Mouse (Mus musculus) forebrain, embryonic 16.5 days (tissue): Measurements from ENCODE around the gene Prrt2. TPM values are rescaled to one million over a fixed set of nuclear protein-coding genes. Genes with fewer than 3 reads are reported as not detected.

ENCODE experiments used
- ATAC-seq: fragments of 200-750 bp; cut with Nextera tagmentation; 2 replicates; pipeline ENCODE4 v1.8.0; 2017; ENCODE audit warnings: mild to moderate bottlenecking, moderate library complexity
- H3K27ac ChIP-seq: fragments of 300-500 bp; sonication (generic); 2 replicates; pipeline ENCODE4 v1.5.1; 2014; ENCODE audit warnings: low read length, control low read depth
- H3K27me3 ChIP-seq: fragments of 300-500 bp; sonication (generic); replicated peaks from 2 replicates; pipeline ENCODE4 v1.6.1; 2014; ENCODE audit warnings: low read length; ENCODE audit not compliant: control insufficient read depth, insufficient read depth
- H3K36me3 ChIP-seq: fragments of 300-500 bp; sonication (generic); 2 replicates; pipeline ENCODE4 v1.6.1; 2014; ENCODE audit not compliant: control insufficient read depth, insufficient read depth
- H3K4me1 ChIP-seq: fragments of 300-500 bp; sonication (generic); replicated peaks from 2 replicates; pipeline ENCODE4 v1.6.1; 2014; ENCODE audit warnings: low read length; ENCODE audit not compliant: control insufficient read depth, insufficient read depth
- H3K4me2 ChIP-seq: fragments of 300-500 bp; sonication (generic); 2 replicates; pipeline ENCODE4 v1.6.1; 2014; ENCODE audit warnings: mild to moderate bottlenecking, low read length, control low read depth
- H3K4me3 ChIP-seq: fragments of 300-500 bp; sonication (generic); replicated peaks from 2 replicates; pipeline ENCODE4 v1.5.1; 2014; ENCODE audit warnings: mild to moderate bottlenecking, low read length, control low read depth
- H3K9ac ChIP-seq: fragments of 300-500 bp; sonication (generic); replicated peaks from 2 replicates; pipeline ENCODE4 v1.6.1; 2014; ENCODE audit warnings: low read depth, low read length, control low read depth
- H3K9me3 ChIP-seq: fragments of 300-500 bp; sonication (generic); 2 replicates; pipeline ENCODE4 v1.6.1; 2016; ENCODE audit warnings: low read length; ENCODE audit not compliant: control insufficient read depth
- WGBS: fragments of 180-500 bp; shearing (Covaris S2); extraction: QIAGEN DNeasy Blood & Tissue Kit; methylation state at CpG from one replicate; pipeline ENCODE4 v1.1.7; 2014; 5-methylcytosine and 5-hydroxymethylcytosine counted together
- polyA plus RNA-seq: library from polyadenylated mRNA; unstranded; fragments of >200 nt; fragmentation: Nextera tagmentation; extraction: Ambion mirVana; gene quantifications from 2 replicates; pipeline ENCODE4 v1.2.1, GENCODE M21; 2015

Gene Prrt2
- polyA plus RNA-seq, 1 experiment from 2014 or later: 29.9 TPM

GRCm38 (mm10) chr7:127021563-127022527 lies 834 bp upstream of the Prrt2 start:
- ATAC-seq: no peak
- peaks cover 74% of the 10 kb centered on the region for H3K4me1 ChIP-seq
- peak overlapping the region; percentile 71 for H3K4me2 ChIP-seq
- H3K9ac ChIP-seq: peak overlapping the region; percentile 71
- H3K4me3 ChIP-seq: peak overlapping the region; percentile 51
- H3K36me3 ChIP-seq: peaks cover 7% of the 10 kb centered on the region
- no peaks in the 10 kb centered on the region for H3K9me3 ChIP-seq
- no peaks in the 10 kb centered on the region for H3K27me3 ChIP-seq
- H3K27ac ChIP-seq: peak overlapping the region; percentile 70
- 40% methylated on average over 5 of the region's 5 CpGs for WGBS

GRCm38 (mm10) chr7:127020491-127020890 lies 520 bp downstream of the Prrt2 start:
- 17% methylated on average over 5 of the region's 5 CpGs for WGBS
- peaks cover 81% of the 10 kb centered on the region for H3K4me1 ChIP-seq
- no peak for ATAC-seq

GRCm38 (mm10) chr7:127020031-127020430 lies 980 bp downstream of the Prrt2 start:
- no peak overlapping the region for H3K27ac ChIP-seq
- no peak for ATAC-seq
- peaks cover 9% of the 10 kb centered on the region for H3K36me3 ChIP-seq

More at GRCm38 (mm10) chr7:127020491-127020890, 520 bp downstream of the Prrt2 start:
- H3K27me3 ChIP-seq: no peaks in the 10 kb centered on the region
- peak overlapping the region; percentile 71 for H3K4me2 ChIP-seq
- H3K9me3 ChIP-seq: no peaks in the 10 kb centered on the region
- H3K4me3 ChIP-seq: peak overlapping the region; percentile 51
- peak overlapping the region; percentile 70 for H3K27ac ChIP-seq
- peaks cover 7% of the 10 kb centered on the region for H3K36me3 ChIP-seq
- peak overlapping the region; percentile 71 for H3K9ac ChIP-seq

GRCm38 (mm10) chr7:127019306-127019960 lies 1.6 kb downstream of the Prrt2 start:
- Histone ChIP-seq H3K9me3 (no peaks in the 10 kb centered on the region), H3K4me2 (peak overlapping the region; percentile 71), H3K36me3 (peaks cover 10% of the 10 kb centered on the region), H3K4me3 (peak overlapping the region; percentile 51), H3K27me3 (no peaks in the 10 kb centered on the region), H3K27ac (no peak overlapping the region), H3K9ac (peak overlapping the region; percentile 71), H3K4me1 (peaks cover 82% of the 10 kb centered on the region)
- WGBS: 72% methylated on average over 14 of the region's 14 CpGs
- no peak for ATAC-seq

More at GRCm38 (mm10) chr7:127020031-127020430, 980 bp downstream of the Prrt2 start:
- Histone ChIP-seq H3K4me3 (peak overlapping the region; percentile 51), H3K9ac (peak overlapping the region; percentile 71), H3K27me3 (no peaks in the 10 kb centered on the region), H3K4me1 (peaks cover 83% of the 10 kb centered on the region), H3K9me3 (no peaks in the 10 kb centered on the region), H3K4me2 (peak overlapping the region; percentile 71)
- 51% methylated on average over 3 of the region's 3 CpGs for WGBS

GRCm38 (mm10) chr7:127018416-127019305 lies 2.4 kb downstream of the Prrt2 start:
- H3K4me1 ChIP-seq: peaks cover 79% of the 10 kb centered on the region
- H3K9ac ChIP-seq: peak overlapping the region; percentile 15
- H3K36me3 ChIP-seq: peaks cover 10% of the 10 kb centered on the region
- H3K4me3 ChIP-seq: no peak overlapping the region
- no peaks in the 10 kb centered on the region for H3K9me3 ChIP-seq
- WGBS: 92% methylated on average over 15 of the region's 15 CpGs
- H3K4me2 ChIP-seq: peak overlapping the region; percentile 8; the same call in 1 of the 2 replicates
- no peak for ATAC-seq
- H3K27ac ChIP-seq: peak overlapping the region; percentile 78
- H3K27me3 ChIP-seq: no peaks in the 10 kb centered on the region

GRCm38 (mm10) chr7:127017950-127018345 lies 3.1 kb downstream of the Prrt2 start:
- peak overlapping the region; percentile 8 for H3K4me2 ChIP-seq
- WGBS: 55% methylated on average over 6 of the region's 6 CpGs
- ATAC-seq: no peak
- H3K9me3 ChIP-seq: no peaks in the 10 kb centered on the region
- no peaks in the 10 kb centered on the region for H3K27me3 ChIP-seq
- peak overlapping the region; percentile 15 for H3K9ac ChIP-seq
- H3K36me3 ChIP-seq: peaks cover 15% of the 10 kb centered on the region
- H3K27ac ChIP-seq: peak overlapping the region; percentile 78
- no peak overlapping the region for H3K4me3 ChIP-seq
- peaks cover 72% of the 10 kb centered on the region for H3K4me1 ChIP-seq

GRCm38 (mm10) chr7:127016971-127017949 lies 3.8 kb downstream of the Prrt2 start, which contains the start of gene Pagr1a:
Gene Pagr1a, minus strand, starts transcription at chr7:127017352.
- Histone ChIP-seq H3K4me2 (peak within 1 kb of the TSS; percentile 83), H3K4me3 (peak within 1 kb of the TSS; percentile 62), H3K27me3 (no peaks in the 10 kb centered on the region), H3K4me1 (peaks cover 65% of the 10 kb centered on the region), H3K9me3 (no peaks in the 10 kb centered on the region), H3K27ac (peak within 1 kb of the TSS; percentile 97), H3K36me3 (peaks cover 11% of the 10 kb centered on the region; the same call in 1 of the 2 replicates), H3K9ac (peak within 1 kb of the TSS; percentile 85)
- 1% methylated on average over 39 of the region's 39 CpGs for WGBS
- ATAC-seq: peak; percentile 84

GRCm38 (mm10) chr7:127016486-127016938 lies 4.5 kb downstream of the Prrt2 start:
- H3K4me2 ChIP-seq: peak overlapping the region; percentile 83
- peak; percentile 43 for ATAC-seq
- 0% methylated on average over 20 of the region's 22 CpGs for WGBS
- H3K27me3 ChIP-seq: no peaks in the 10 kb centered on the region
- H3K4me1 ChIP-seq: peaks cover 59% of the 10 kb centered on the region
- peak overlapping the region; percentile 85 for H3K9ac ChIP-seq
- H3K36me3 ChIP-seq: peaks cover 11% of the 10 kb centered on the region; the same call in 1 of the 2 replicates
- H3K27ac ChIP-seq: peak overlapping the region; percentile 97
- H3K4me3 ChIP-seq: peak overlapping the region; percentile 62
- no peaks in the 10 kb centered on the region for H3K9me3 ChIP-seq
